Mouse (Mus musculus) lung, postnatal 14 days (tissue): ENCODE data around the gene Foxi2.

Source experiments
- DNase-seq: peaks from one replicate; pipeline ENCODE4 v3.0.0; 2021

The Foxi2 gene

GRCm38 (mm10) chr7:135410237-135410965 lies at the start of gene Foxi2:
TSS of gene Foxi2 (plus strand) at chr7:135410308.
- no peak for DNase-seq

DNA sequence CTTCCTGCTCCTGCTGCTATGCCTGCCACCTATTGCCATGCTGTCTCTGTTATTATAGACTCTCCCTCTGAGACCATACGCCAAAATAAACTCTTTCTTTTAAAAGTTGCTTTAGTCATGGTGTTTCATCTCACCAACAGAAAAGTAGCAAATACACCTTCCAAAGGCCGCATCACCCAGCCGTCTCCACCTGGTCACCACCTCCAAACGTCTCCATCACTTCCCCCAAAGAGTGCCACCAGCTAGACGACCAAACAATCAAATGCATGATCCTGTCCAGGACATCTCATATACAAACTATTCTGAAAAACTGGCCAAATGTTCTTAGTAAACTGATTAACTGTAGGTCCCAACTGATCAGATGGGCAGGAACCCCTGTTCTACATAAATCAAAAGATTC lies 45.5 kb upstream of the Foxi2 start:
- DNase-seq, result no peak

- DNase-seq, result no peak
These were observed 34.1 kb upstream of the Foxi2 start for GRCm38 (mm10) chr7:135376048-135376447.

DNA sequence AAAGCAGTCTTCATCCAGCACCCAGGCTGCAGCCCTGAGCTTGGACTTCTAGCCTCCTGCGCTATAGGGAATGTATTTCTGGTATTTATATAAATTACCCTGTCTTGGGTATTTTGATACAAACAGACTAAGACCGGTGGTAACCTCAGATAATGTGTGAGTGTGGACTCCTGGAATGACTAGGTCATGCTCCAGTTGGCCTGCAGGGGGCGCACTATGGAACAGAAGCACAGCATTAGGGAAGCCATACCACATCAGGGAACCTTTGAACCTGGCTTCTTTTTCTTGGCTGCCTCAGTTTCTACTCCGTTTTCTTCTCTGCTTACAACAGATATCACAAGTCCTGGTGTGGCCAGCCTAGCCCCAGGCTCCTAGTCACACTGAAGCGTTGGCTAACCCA lies 33.2 kb upstream of the Foxi2 start:
- peak; percentile 11 for DNase-seq

- no peak for DNase-seq
These were observed 31.8 kb upstream of the Foxi2 start for GRCm38 (mm10) chr7:135378331-135378730.

DNA sequence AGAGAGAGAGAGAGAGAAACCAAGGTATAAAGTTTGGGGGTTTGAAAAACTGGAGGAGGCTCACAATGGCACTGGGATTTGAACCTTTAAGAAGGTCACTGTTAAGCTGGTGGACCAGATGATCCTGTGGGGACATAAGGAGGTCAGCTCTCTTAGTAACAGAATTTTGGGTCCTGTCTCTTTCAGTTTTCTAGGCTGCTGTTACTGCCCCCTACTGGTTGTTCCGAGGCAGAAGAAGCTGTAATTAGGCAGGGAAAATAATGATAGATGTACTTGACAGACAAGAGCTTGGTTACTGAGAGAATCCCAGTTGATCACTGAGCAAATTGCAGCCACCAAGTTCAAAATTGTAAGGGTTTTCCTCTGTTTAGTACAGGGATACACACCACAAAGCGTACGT lies 21.1 kb upstream of the Foxi2 start:
- no peak for DNase-seq

GRCm38 (mm10) chr7:135392949-135393542 lies 17.1 kb upstream of the Foxi2 start:
- DNase-seq, result no peak

DNA sequence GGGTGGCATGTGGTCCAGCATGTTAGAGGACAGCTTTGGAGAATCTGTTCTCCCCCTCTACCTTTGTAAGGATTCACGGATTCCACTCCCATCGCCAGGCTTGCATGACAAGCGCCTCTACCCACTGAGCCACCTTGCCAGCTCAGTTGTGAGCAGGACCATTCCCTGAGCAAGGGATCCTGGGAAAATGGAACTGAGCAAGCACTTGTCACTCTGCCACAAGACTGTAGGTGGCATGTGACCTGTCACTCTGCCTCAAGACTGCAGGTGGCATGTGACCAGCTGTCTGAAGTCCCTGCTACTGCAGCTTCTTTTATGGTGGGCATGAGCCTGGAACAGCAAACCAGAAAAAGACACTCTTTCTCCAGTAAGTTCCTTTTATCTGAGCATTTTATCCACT lies 15.7 kb upstream of the Foxi2 start:
- no peak for DNase-seq

GRCm38 (mm10) chr7:135395242-135395641 lies 14.9 kb upstream of the Foxi2 start:
- DNase-seq, result no peak

DNA sequence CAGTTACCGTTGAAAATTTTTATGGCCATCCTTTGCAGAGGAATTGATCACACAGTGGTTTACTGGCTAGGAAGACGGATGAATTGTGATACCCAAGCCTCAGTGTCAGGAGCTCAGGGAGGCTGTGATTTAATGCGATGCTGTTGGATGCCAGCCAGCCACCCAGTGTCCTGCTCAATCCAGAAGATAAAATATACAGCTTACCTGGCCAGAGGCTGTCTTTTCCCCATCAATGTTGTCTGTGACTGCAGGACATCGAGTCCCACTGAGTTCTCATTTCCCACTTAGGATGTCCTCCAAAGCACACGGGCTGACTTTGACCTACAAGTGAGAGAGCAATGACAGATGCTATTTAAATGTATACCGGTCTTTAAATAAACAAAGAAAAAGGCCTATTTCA lies 13.0 kb upstream of the Foxi2 start:
- DNase-seq, result no peak

DNA sequence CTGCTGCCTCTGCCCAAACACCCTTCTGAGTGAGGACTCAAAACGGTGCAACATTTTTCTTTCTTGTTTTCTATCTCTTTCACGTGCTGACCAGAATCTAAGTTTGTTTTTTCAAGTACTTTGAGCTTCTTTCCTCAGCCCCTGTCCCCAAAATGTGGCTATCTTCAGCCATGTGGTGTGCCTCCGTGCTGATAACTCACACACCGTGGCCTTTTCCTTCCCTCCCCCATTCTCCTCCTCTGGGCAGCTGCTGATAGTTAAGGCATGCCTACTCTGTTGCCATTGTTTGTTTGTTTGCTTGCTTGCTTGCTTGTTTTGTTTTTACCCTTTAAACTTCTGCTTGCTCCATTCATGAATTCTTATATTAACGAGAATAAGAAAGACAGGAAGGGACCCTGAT lies 12.2 kb upstream of the Foxi2 start:
- no peak for DNase-seq

DNA sequence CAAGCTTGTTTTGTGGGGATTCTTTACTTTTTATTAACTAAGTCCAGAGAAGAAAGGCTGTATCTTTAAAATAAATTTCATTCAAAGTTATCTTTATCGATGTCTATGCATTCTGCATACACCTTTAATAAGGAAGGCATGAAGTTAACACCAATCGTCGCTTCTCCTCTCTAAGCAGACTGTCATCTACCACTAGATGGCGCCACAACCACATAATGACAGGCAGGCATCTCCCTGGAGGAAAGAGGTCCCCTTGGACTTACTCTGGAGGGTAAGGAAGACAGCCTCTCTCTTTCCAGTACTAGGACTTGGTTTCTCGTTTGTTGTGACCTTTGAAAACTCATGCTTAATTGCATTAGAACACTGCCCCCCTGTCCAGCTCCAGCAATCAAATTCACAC lies 6.7 kb upstream of the Foxi2 start:
- peak; percentile 84 for DNase-seq

DNA sequence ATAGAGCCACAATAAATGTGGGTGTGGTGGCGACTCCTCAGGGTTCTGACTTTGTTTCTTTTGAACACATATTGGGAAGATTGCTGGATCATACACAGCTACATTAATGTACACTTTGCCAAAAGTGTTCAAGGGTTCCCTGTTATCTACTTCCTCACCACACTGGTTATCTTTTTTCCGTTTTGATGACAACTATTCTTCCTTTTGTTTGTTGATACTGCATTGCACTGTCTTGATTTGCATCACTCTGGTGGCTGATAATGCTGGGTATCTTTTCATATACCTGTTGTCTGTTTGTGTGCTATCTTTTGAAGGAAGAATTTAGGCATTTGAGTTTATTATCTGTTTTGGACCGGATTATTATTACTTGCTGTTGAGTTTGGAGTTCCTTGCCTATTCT lies 3.3 kb upstream of the Foxi2 start:
- no peak for DNase-seq

- no peak for DNase-seq
These were observed 1.6 kb upstream of the Foxi2 start for GRCm38 (mm10) chr7:135408501-135408900.

DNA sequence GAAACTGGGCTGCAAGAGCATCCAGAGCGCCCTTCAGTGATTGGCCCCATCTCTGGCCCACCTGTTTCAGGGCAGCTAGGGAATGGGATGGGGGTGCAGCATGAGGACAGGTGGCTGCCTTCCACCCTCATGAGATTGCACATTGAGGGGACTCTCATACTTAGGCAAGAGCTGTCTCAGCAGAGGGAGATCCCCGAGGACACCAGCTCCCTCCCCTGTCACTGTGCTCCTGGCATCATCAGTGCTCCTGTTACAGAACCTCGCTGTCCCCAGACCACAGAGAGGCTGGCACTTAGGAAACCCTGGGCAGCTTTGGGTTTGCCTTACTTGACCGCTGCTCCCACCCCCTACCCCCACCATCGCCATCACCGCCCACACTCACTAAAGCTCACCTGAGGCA lies 2.2 kb downstream of the Foxi2 start:
- DNase-seq, result no peak

DNA sequence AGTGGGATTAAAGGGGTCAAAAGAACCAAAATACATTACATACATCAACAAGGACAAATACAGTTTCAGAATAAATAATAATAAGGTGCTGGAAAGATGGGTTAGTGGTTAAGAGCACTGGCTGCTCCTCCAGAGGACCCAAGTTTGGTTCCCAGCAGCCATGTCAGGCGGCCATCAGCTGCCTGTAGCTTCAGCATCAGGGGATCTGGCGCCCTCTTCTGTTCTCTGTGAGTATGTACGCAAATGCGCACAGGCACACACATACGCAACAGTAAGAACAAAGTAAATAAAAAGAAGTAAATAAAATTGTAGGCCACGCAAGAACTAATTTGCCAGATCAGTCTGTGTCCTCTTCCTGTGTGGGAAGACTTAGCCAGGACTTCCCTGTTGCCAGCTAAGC lies 18.7 kb downstream of the Foxi2 start:
- no peak for DNase-seq

GRCm38 (mm10) chr7:135430903-135431302 lies 20.8 kb downstream of the Foxi2 start:
- DNase-seq, result no peak

GRCm38 (mm10) chr7:135443903-135444302 lies 33.8 kb downstream of the Foxi2 start:
- DNase-seq, result no peak

DNA sequence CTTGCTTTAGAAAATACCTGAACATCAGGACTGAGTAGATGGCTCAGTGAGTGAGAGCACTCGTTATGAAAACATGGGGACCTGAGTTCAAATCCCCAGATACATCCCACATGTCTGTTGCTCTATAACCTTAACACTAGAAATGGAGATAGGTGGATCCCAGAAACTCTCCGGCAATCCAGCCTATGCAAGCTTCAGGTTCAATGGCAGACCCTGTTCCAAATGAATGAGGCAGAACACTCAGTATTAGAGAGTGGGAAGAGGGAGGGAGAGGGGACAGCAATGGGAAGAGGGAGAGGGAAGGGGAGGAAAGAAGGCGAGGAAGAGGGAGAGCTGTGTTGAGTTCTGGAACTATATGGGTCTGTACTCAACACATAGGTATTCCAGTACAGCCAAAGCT lies 41.2 kb downstream of the Foxi2 start:
- DNase-seq, result no peak

DNA sequence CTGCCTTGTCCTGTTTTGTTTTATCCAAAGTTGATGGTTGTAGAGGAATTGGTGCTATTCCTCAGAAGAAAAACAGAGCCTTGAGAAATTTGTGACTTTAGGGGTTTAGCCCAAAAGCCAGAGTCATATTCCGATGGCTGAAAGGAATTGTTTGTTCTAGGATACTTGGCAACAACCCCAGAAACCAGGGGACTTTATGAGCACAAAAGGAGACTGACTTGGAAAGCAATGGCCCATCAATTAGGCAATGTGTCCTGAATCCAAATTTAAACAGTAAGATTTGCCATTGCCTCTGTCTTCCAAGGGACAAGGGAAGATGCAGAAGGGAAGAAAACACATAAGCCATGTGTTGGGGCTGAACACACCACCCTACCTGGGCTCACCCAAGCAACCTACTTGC lies 42.3 kb downstream of the Foxi2 start:
- DNase-seq, result no peak

- DNase-seq, result peak; percentile 3
These were observed 43.6 kb downstream of the Foxi2 start for GRCm38 (mm10) chr7:135453690-135454089.
